Mouse (Mus musculus) CD8-positive naive resting alpha-beta T cell, adult 2 months (primary cell): ENCODE data around the gene Calr.

ENCODE experiments used
- DNase-seq, 2 experiments: peaks; one replicate each; pipeline ENCODE4 v3.0.0; 2022; ENCODE audit warnings: low read depth in 2 of 2, low spot score in 2 of 2

The Calr gene

DNA sequence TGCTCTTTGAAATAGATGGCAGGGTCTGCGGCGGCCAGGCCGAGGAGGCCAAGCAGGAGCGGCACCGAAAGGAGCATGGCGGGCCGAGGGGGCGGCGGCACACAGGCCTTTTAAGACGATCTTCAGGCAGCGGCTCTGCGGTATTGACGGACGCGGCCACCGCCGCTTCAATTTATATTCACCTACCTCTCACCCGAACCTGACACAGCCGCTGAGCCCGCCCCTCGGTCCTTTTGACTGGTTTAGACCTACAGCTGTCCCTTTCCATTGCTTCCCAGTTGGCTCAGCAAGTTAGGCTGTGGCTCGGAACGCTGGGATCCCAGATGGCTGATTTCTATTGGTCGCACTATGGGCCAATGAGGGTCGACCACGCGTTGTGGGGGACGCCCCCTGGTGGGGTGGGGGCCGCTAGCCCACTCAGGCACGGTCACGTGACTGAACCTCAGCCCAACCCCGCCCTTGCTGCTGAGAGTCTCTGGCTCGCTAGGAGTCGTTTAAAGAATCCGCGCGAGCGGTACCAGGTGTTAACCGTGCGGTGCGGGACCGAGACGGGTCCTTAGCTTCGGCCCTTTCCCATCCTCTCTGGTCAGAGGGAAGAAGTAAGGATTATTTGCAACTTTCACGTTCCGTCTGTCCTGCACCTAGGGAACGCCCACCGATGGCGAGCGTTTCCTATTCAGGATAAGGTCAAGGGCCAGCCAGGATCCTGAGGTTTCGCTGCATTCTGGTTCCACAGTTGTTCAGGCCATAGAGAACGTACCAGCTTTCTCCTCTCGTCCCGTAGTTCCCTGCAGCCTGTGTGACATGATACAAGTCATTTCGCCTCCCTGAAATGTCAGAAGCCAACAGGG lies at the start of gene Calr:
Gene Calr, minus strand, starts transcription at position 213 of the 851 bp plus-strand sequence.
- DNase-seq = peak; percentile 99 to 100

DNA sequence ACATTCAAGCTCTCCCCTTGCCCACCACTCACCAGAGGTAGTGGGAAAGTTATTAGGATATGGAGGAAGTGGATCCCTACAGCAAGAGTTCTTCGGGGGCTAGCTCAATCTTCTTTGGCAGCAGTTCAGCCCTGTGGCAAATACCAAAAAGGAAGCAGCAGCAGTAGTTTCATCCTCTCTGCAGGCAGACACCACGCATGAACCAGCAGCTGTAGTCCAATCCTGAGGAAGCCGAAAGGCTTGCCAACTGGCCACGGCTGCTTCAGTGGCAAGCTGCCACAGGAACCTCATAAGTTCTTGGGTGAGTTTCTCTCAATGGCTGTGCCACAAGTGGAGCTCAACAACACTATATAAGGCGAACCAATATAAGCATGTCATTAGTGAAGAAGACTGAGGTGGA lies 49.2 kb upstream of the Calr start:
- no peak for DNase-seq

DNA sequence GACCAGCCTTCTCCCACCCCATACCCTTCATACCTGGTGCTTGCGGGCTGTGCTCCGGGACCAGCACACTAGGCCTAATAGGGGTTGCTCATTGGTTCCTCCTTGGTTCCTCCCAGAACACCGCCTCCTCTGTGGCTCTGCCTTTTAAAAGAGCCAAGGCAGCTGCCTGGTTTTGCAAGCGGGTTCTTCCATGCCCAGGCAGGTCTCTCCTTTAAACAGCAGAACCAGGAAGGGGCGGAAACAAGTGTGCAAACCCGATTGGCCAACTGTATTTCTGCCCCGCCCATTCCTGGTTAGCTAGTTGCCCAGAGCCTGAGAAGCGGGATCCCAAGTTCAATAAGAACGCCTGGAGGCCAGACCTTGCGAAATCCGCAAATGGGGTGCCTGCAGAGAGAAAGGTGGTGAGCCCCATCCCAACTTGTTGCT lies 47.0 kb upstream of the Calr start, which contains the start of gene Gcdh:
Gene Gcdh, minus strand, starts transcription at position 213 of the 426 bp plus-strand sequence.
- DNase-seq = peak; percentile 69 to 75

DNA sequence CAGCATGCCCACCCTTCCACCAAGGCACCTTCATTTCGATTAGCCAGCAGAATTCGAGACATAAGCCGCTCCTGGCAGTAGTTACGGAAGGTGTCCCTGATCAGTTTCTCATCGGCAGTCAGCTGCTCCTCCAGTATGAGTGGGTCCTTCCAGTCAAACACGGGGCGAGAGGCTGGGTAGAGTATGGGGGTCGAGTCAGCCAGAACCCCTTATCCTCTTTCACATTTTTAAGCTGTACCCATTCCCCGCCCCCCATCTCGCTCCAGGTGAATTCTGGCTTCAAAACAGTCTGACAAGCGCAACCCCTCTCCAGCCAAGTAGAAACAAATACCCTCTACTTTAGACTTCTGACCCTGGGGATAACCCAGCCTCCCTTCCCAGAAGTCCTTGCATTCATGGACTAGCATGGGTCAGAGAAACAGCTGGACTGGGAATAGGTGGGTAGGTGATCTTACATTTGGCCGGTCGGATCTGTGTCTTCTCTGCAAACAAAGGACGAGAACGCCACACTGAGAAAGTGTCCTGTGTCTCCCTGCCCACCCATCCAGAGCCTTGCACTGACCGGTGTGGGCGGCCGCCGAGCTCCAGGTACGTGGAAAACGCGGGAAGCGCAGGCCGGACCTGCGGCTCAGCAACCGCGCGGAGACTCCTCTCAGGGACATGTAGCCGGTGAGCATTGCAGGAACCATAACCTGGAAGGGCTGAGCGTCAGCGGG lies 46.4 kb upstream of the Calr start:
- DNase-seq = no peak

DNA sequence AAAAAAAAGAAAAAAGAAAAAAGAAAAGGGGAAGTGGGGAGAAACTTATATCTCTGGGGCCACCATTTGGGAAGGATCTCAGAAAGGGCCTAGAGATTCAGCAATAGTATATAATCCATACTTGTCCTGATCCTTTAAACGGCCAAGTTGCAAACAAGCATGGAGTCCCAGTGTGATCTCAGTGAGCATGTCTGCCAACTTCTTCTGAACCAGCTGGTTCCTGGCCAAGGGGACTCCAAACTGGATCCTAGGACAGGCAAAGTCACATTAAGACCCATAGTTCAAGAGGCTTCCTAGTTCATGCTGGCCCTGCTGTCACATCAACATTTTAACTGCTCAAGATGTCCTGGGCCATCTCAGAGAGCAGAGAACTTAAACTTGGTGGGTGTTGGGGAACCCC lies 42.4 kb upstream of the Calr start:
- DNase-seq = no peak

DNA sequence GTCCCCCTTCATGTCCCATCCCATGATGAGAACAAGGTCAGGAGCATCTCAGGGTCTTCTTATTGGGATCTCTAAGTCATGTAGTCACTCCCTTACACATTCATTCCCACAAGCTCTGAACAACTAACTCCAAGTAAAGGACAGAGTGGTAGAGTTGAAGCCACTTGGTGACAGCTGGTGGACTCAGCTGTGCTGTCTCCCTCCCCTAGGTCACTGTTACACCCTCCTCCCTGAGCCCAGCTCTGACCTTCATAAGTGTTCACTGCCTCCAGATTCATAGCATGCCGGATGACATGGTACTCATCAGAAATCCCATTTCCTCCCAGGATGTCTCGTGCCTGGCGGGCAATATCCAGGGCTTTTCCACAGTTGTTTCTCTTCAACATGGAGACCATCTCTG lies 41.5 kb upstream of the Calr start:
- DNase-seq = no peak

DNA sequence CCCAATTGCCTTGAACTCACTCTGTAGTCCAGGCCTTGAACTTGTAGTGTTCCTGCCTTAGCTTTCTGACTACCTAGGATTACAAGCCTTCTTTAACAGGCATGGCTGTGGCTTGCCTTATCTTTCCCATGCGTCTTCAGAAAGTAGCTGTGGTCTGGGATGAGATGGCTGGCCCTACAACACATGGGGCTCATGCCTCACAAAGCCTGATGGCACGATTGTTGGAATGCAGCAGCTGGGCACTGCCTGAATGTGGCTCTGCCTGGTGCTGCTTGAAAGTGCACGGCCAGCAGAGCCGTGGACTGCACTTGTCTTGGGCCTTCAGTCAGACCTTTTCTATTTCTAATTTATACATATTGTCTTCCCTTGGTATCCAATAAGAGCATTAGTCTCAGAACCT lies 38.0 kb upstream of the Calr start:
- no peak for DNase-seq

DNA sequence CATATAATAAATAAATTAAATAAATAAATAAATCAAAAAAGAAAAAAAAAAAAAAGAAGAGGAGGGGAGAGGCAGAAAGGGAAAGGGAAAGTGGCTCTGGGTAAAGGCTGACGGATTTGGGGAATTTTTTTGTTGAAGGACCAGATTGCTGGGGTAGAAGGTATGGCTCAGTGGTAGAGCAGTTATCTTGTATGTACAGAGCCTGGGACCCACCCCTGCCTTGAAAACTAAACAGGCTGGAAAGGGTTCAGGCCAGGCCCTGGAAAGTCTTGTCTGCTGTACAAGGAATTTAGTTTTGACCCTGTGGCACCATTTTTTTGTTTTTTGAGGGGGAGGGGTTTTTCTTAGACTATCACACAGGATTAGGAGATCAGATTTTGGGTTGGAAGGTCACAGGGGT lies 32.2 kb upstream of the Calr start:
- no peak for DNase-seq

DNA sequence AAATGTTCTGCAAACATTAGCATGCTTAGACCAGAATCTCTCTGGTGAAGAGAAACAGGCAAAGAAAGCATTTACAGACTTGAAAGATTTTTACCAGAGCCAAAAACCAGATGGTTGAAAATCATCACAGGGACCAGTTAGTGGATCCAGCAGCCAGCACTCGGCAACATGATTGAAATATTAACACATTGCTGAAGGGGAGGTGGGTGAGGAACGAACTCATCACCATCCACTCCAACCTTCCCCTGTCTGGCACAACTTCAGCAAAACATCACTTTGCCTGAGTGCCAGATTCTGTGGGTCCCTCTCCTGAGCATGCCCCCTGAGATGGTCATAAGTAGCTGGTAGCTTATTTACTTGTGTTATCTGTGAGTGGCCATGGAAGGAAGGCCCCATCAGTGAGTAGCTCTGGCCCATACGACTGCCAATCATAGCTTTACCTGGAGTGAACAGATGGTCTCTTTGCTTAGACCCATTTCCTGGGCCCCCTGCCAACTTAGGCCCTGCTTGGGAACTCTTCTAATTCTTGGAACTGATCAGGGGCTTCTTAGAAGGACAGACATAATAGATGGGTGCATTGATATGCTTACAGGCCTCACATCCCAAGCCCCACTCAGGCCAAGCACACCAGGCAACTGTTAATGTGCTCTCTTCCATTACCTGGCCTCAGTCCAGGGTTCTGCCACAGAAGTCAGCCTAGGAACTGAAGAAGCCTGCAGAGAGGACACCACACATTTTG lies 30.7 kb upstream of the Calr start:
- no peak for DNase-seq

DNA sequence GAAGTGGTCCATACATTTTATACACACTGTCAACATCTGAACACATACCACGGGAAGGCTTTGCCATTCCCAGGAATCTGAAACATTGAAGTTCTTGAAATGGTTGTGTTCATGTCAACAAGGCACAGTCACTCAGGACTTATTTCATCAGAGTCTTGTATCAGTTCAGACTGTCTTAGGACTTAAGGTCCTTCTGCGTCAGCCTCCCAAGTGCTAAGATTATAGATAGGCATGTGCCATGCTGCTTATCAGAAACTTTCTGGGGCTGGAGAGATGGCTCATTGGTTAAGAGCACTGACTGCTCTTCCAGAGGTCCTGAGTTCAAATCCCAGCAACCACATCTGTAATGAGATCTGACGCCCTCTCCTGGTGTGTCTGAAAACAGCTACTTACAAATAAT lies 27.6 kb upstream of the Calr start:
- no peak for DNase-seq

DNA sequence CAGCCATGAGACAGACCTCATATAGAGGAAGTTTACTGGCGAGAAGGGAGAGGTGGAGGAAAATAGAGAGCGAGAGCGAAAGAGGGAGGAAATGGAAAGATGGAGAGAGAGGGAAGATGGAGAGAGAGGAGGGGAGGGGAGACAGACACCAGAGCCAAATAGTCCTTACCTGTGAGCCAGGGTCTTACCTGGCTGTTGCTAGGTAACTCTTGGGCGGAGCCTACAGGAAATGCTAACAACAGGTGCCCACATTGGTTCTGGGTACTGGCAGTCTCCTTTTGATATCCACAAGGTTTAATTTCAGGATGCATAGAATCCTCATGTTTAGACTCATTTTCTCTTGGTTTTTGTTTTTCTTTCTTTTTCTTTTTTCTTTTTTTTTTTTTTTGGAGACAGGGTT lies 26.3 kb upstream of the Calr start:
- no peak for DNase-seq

DNA sequence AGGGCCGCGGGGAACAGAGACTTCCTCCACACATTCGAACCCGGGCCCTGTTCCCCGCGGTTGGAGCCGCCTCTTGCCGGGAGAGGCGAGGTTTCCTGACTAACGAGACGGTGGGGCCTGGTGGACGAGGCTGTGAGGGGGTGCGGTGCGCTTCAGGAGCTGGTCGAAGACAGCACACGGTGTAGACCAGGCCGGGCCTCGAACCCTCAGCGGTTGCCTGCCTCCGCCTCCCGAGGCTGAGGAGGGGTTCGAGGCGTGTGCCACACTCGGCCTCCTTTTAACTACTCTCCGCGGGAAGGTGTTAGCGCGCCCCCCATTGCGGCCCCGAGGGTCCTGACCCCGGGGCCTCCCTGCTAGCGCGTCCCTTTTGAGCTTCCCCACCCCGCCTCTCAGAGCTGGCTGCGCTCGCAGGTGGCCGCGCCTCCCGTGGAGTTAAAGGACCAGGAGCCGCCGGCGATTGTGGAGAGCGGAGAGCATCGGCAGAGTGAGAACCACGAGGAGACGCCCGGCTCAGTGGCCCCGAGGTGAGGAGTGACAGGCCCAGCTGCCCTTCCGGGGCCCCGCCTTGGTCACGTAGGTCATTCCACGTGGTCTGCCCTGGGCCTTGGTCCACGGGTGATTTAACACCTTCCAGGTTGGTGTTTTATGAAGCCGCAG lies 25.7 kb upstream of the Calr start:
- DNase-seq = peak in 1 of 2 experiments; percentile 6

DNA sequence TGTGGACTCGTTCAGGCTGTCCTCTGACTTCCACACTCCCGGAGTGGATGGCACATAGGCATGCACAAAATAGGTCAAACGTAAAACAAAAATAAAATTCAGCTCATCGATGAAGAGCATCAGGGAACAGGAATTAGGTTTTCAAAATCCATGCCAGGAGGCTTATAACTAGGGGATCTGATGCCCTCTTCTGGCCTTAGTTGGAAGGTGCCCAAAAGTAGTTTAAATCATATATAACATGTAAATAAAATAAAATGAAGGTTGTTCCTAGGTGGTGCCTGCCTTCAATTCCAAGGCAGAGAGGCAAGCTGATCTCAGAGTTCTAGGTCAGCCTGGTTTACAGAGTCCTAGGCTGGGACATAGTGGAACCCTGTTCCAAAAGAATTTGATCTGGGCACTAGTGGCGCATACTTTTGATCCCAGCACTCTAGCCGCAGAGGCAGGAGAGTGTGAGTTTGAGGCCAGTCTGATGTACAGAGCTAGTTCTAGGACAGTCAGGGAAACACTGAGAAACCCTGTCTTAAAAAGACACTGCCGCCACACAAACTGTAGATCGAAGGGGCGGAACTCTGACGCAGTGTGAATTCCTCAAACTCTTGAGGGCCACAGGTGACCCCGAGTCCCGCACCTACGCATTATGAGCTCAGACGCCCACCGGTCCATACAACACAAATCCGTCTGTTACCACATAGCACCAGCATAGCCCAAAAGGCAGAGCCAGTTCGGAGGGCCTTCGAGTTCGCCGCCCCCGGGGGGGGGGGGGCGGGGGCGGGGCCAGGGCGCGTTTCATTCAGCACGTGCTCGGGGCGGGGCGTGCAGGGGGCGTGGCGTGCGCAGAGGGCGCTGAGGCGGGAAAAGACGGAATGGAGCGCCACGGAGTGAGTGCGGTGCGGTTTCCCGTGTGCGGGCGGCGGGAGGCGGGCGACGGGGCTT lies 24.9 kb upstream of the Calr start, which contains the start of gene Syce2:
Gene Syce2, plus strand, starts transcription at position 736 of the 933 bp plus-strand sequence.
- DNase-seq = peak; percentile 66 to 80

DNA sequence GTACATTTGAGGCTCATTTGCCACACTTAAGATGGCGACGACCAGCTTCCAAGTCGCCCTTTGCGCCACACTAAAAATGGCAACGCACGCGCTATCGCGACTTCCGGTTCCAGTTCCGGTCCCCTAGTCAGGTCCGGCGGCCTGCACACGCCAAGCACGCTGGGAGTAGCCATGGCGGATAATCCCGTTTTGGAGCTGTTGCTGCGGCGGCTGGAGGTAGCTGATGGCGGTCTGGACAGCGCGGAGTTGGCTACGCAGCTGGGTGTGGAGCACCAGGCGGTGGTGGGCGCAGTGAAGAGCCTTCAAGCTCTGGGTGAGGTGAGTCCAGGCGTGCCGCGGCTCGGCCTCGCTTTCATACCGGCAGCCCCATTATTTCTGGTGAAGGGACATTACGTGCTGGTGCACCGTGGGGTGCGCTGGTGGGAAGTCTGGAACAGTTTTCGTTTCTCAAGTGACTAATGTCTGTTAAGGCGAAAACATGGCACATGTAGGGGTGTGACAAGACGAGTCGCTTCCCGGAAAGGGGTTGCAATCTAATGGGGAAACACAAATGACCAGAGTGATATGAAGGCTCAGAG lies 10.2 kb upstream of the Calr start, which contains the start of gene Farsa:
Gene Farsa, plus strand, starts transcription at position 126 of the 578 bp plus-strand sequence.
- peak; percentile 83 to 87 for DNase-seq

DNA sequence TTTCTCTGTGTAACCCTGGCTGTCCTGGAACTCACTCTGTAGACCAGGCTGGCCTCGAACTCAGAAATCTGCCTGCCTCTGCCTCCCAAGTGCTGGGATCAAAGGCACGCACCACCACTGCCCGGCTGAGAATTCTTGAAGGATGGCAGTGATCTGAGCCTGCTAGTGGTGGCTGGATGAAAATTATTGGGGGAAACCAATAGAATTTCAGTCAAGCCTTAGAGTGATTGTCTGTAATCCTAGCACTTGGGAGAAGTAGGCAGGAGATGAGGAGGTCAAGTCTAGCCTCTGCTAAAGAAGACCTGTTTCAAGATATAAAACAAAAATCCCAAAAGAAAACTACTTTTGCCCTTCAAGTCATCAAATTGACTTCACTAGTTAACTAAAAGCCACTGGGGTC lies 9.7 kb upstream of the Calr start:
- DNase-seq = no peak

DNA sequence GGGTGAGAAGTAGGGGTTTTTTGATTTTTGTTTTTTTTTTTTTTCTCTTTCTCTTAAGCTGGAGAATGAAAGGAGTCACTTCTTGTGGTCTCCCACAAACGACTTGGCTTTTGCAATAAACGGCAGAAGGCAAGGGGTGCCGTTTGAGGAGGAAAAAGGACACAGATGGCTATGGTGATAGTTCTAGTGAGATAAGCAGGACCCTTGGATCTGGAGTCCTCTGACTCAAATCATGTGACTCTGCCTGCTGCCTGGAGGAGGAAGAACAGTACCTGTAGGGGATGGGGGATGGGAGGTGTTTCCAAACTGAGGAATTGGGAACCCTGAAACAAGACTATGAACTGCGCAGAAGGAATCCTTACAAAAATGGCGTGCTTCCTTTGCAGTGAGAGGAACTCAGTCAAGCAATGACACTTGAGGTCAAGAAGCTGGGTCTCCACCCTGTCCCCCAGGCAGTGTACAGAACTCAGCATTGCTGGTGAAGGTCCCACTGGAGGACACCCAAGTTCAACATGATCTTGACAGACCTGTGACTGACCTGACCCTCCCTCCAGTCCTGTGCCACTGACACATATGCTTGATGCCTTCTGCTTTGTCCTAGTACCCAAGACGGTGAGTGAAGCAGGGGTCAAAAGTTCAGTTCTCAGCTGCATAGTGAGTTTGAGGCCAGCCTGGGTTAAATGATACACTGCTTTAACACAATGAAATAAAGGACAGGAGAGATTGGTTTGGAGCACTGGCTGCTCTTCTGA lies 1.1 kb upstream of the Calr start:
- peak in 1 of 2 experiments; percentile 29 for DNase-seq

DNA sequence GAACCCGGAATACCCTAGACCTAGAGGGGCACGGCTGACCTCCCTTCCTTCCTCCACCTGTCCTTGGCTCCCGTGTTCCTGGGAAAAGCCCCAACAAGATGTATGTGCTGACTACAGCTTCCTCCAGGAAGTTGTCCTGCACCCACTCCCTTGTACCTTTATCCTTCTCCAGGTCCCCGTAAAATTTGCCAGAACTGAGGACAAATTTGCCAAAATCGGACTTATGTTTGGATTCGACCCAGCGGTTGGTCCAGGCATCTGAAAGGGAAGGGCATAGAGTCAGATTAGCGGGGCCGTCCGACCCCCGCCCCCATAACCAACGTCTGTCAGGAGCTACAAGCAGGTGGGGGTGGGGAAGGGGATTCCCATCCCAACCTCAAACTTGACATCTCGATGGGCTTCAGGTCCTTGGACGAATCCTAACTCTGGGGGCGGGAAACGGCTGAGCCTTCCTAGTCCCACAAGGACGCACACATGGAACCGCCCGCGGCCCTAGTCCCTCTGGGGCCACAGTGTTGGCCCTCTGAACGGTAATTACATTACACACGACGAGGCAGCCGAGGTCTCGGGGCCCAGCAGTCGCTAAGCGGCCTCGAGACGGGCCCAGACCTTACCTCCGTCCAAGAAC lies 526 bp downstream of the Calr start:
- DNase-seq = no peak

DNA sequence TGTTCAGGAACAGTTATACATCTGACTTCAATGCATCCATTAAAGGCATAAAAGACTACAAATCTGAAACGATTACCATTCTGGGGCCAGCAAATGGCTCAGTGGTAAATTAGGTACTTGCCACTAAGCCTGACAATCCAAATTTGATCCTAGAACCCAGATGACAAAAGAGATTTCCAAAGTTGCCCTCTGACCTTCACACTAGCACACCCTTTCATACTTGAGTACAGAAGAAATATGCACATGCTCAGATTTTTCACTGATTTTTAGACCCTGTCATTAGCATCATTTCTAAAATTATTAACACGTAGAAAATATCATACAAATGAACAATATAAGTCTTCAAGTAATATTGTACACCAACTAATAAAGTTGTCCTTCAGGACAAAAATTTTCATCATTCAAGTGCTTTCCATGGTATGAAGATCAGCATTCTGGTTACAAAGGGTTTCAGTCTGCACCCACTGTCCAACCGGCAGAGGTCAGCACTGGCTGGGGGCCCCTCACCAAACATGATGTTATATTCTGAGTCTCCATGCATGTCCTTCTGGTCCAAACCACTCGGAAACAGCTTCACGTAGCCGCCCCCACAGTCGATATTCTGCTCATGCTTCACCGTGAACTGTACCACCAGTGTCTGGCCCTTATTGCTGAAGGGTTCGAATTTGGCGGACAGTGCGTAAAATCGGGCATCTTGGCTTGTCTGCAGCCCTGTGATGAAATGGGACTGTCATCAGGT lies 1.2 kb downstream of the Calr start:
- DNase-seq = no peak
